Mouse (Mus musculus) gastrocnemius, postnatal 36 days (tissue): ENCODE measurements around the gene Urad. TPM values are rescaled to one million over a fixed set of nuclear protein-coding genes. Genes with fewer than 3 reads are reported as not detected.

Source experiments
- DNase-seq, 2 experiments: peaks; one replicate each; pipeline ENCODE4 v3.0.0; 2022
- intact Hi-C: fragments of 180-260 bp; cut with DNase I; formaldehyde crosslinking; loops from one replicate; pipeline ENCODE4 v1.15.1; 2025
- total RNA-seq, 2 experiments: library from RNA; stranded (reverse); gene quantifications; 2 replicates each; pipeline ENCODE4 v1.2.3; 2021

The Urad gene
- total RNA-seq, 2 experiments from 2014 or later = not detected

DNA sequence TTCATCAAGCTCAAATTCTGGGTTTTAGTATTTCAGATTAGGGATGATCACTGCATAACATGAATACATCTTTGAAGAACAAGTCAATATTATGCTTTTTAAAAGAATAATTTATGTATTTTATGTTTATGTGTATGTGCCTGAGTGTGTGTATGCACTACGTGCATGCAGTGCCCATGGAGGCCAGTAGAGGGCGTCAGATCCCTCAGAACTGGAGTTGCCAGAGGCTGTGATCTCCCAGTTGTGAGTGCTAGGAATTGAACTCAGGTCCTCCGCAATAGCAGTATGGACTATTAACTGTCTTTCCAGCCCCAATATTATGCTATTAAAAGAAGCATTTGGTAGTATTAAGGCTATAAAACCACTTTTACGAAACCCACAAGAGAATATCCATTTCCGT lies 5.4 kb upstream of the Urad start:
- intact Hi-C loops = loop anchor here (10.0 kb wide), 1 partner anchor 653 kb away; no protein-coding TSS in a partner anchor
- DNase-seq = no peak

- intact Hi-C loops = loop anchor here (10.0 kb wide), 1 partner anchor 651 kb away; no protein-coding TSS in a partner anchor
- no peak for DNase-seq
Measured at GRCm38 (mm10) chr5:147325931-147326330, 3.7 kb upstream of the Urad start.

GRCm38 (mm10) chr5:147323237-147323917 lies 1.1 kb upstream of the Urad start:
- DNase-seq = peak; percentile 40 to 44
- intact Hi-C loops = loop anchor here (5.0 to 10.0 kb wide), 2 partner anchors 96 to 649 kb away; no protein-coding TSS in a partner anchor

DNA sequence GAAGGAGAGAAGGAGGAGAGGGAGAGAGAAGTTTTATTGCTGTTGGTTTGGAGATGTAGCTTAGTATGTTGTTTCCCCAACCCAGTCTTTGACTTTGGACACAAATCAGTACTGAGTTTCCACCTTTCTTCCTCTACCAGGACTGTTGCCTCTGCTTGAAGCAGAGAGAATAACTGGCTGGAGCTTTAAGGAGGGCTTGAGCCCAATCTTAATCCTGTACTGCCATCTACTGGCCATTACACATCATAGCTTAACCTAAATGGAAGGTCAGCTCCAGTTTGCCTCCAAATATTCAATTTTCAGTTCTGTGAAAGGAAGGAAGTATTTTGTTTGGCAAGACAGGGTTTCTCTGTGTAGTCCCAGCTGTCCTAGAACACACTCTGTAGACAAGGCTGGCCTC lies 2.6 kb downstream of the Urad start:
- DNase-seq = no peak
- intact Hi-C loops = loop anchor here (2.0 to 10.0 kb wide), 6 partner anchors 92 to 645 kb away; no protein-coding TSS in a partner anchor

DNA sequence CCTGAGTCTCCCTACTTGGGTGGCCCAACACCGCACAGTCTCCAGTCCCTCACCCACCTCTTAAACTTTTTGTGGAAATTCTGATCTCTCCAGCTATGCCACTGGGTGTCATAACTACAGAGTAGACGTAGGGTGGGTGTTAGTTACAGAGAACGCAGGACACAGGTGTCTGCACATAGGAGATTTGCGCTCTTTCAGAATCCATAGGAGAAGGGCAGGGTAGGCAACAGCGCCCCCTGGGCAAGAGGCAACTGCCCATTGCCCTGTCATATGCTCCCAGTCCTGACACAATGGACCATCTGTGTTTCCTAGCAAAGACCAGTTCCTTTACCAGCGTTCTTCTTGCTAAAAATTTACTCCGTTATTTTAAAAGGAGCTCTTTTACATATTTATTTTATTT lies 4.2 kb downstream of the Urad start:
- intact Hi-C loops = loop anchor here (2.0 to 5.0 kb wide), 4 partner anchors 336 to 611 kb away; no protein-coding TSS in a partner anchor
- DNase-seq = no peak

DNA sequence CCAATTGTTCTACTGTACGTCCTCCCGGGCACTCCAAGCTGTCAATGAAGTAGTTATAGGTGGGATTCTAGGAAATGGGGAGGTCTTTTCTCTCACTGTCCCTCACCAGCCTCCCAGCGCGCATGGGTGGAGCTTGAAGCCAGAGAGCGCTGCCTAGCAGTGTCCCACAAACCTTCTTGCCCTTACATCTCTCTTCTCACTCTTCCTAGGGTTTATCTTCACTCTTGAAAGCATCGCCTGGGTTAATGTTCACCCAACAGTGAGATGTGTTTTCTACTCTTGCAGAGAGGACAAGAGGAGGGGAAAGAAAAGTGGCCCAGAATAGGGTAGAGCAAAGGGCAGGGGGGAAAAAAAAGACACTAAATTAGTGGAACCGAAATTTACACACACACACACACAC lies 4.9 kb downstream of the Urad start:
- intact Hi-C loops = loop anchor here (5.0 kb wide), 2 partner anchors 335 to 610 kb away; no protein-coding TSS in a partner anchor
- no peak for DNase-seq

DNA sequence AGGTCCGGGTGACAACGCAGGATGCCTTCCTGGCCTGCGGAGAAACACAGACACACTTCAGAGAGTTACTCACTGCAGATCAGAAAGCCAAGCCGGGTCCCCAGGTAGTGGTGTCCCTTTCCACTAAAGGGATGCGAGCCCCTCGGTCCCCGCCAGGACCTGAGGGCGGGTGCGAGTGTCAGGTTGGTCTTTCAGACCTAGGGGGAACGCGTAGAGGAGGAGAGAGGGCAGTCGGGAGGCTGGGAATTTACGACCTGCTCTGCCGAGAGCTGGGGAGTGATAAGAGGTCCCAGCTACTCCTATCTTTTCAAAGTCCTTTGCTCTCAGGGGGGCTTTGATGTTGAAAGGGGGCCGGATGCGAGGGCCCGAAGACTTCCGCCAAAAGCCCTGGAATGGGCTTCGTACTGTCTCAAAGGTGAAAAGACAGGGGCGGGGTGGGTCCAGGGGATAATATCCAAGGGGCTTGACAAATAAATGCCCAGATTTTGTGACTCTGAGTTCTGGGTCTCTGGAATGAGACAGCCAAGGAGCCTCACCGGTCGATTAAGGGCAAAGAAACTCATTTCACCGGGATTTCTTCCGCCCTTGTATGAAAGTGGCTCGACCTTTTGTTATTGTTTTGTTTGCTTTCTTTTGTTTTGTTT lies 6.7 kb downstream of the Urad start:
- DNase-seq = no peak

GRCm38 (mm10) chr5:147314646-147315431 lies 7.4 kb downstream of the Urad start:
- no peak for DNase-seq
- intact Hi-C loops = loop anchor here (5.0 kb wide), 2 partner anchors 333 to 608 kb away; no protein-coding TSS in a partner anchor

More for the DNA sequence above, 6.7 kb downstream of the Urad start:
- intact Hi-C loops = loop anchor here (5.0 kb wide), 2 partner anchors 333 to 608 kb away; no protein-coding TSS in a partner anchor

- intact Hi-C loops = no loop called here
- DNase-seq = no peak
Measured at GRCm38 (mm10) chr5:147312830-147313685, 9.2 kb downstream of the Urad start.

DNA sequence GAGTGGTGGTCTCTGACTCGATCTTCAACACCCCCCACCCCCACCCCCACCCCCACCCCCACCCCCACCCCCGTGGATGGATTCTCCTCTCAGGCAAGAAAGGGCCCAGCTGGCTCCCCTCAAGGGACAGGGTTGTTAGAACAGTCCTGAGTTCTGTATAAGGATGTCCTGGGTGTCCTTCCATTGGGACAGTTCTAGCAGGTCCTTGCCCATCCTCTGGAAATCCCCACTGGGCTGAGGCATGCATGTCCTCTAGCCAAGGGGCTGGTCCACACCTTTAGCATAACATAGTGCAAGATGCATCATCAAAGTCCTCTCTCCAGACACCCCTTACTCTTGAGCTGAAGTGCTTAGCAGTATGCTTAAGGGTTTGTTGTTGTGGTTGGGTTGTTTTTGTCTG lies 12.5 kb downstream of the Urad start:
- intact Hi-C loops = no loop called here
- no peak for DNase-seq

GRCm38 (mm10) chr5:147308451-147308850 lies 13.8 kb downstream of the Urad start:
- intact Hi-C loops = no loop called here
- no peak for DNase-seq

DNA sequence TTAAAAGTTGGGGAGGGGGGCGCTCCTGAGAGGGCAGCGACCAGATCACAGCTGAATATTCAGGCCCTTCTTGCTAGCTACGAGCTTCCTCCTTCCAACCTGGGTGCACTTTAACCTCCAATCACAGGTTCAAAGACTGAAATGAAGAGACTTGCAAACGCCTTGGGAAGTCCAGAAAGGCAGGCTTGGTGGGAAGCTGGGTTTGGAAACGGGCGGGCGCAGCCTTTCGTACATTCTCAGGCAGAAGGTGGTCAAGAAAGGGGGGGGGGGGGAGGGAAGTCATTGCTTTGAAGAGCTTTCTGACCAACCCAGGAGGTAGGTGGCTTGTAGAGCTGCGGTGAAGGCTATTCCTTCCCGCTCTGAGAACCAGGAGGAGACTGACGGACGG lies 14.8 kb downstream of the Urad start:
- no peak for DNase-seq
- intact Hi-C loops = no loop called here

GRCm38 (mm10) chr5:147306638-147307397 lies 15.4 kb downstream of the Urad start, which contains the start of gene Cdx2:
Gene Cdx2 (minus strand): TSS chr5:147307270.
- intact Hi-C loops = no loop called here
- no peak for DNase-seq

DNA sequence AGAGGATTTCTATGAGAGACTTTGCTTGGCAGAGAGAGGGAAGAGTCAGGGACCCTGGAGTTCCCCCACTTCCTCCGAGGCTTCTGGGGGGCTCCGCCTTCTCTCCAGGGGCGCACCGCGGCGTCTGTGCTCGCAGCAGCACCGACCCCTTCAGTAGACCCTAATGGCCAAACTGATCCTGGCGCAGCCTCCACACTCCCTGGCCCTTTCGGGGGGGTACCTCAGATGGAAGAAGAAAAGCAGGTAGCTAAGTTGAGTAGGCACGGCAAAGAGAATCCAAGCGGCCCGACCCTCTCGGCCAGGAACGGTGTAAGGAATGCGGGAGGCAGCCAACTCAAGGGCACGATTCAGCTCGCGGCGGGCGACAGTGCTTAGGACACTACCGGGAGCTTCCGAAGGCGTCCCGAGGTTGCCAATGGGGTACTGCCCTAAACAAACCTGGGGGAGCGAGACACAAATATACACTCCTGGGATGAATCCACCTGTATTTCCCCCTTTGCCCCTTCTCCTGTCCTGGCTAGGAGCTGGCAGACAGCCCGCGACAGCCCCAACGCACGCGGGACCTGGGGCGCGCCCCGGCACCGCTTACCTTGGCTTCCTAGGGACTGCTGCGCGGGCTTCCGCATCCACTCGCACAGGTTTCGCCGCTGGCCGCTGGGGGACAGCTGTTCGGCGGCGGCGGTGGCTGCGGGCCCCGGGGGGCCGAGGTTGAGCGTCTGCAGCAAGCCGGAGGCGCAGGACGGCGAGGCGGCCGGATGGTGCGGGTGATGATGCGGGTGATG lies 16.2 kb downstream of the Urad start:
- intact Hi-C loops = no loop called here

GRCm38 (mm10) chr5:147305166-147305565 lies 17.1 kb downstream of the Urad start:
- intact Hi-C loops = no loop called here
- DNase-seq = no peak

More for the DNA sequence above, 16.2 kb downstream of the Urad start:
- DNase-seq = no peak

- intact Hi-C loops = no loop called here
- DNase-seq = no peak
Measured at GRCm38 (mm10) chr5:147304276-147305155, 17.7 kb downstream of the Urad start.

DNA sequence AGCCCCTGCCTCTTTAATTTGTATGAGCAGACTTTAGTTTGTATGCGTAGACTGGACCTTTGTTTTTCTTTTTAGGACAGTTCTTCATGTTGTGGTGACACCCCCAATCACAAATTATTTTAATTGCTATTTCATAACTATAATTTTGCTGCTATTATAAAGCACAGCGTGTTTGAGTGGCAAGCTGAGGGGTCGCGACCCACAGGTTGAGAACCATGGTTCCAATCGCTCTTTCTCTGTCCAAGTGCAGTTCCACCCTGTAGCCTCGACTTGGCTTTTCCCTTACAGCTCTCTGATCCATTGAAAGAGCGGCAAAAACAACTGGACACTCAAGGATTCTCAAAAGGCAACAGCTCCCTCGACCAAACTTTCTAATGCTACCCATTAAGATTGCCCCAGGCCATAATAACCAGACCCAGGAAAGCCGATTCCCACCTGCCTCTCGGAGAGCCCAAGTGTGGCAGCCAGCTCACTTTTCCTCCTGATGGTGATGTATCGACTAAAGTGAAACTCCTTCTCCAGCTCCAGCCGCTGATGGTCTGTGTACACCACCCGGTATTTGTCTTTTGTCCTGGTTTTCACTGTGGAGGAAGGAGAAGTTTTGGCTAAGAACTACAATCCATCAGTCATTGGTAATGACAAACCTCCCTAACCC lies 19.4 kb downstream of the Urad start:
- intact Hi-C loops = no loop called here
- DNase-seq = no peak
